Mouse (Mus musculus): ENCODE data around the gene Aldh3a2. TPM values are rescaled to one million over a fixed set of nuclear protein-coding genes. Genes with fewer than 3 reads are reported as not detected.

Gene Aldh3a2
- total and polyA plus RNA-seq, 3 experiments = 19.5 to 28.4 (median 26.3) TPM

GRCm38 (mm10) chr11:61174821-61175658, 92.2 kb downstream of the Aldh3a2 start, which contains the start of gene Usp22 (continued):
- TF ChIP-seq MXI1 (IDR thresholded peaks at IDR 0.05; ENCODE audit: low read depth, low read length) = peak; percentile 89; the same call in 1 of the 2 replicates
- TF ChIP-seq E2F4 (IDR thresholded peaks at IDR 0.05; ENCODE audit: insufficient replicate concordance, low read depth, low read length) = no peak
- peak; percentile 47; the same call in 1 of the 2 replicates for TF ChIP-seq MEF2A (IDR thresholded peaks at IDR 0.05; ENCODE audit: borderline replicate concordance, low read depth, low read length)
- peak; percentile 96 for TF ChIP-seq SIN3A (IDR thresholded peaks at IDR 0.05; ENCODE audit: low read length)
- peak; percentile 84 for TF ChIP-seq NELFE (IDR thresholded peaks at IDR 0.05; ENCODE audit: low read depth, low read length)
- TF ChIP-seq BHLHE40 (IDR thresholded peaks at IDR 0.05; ENCODE audit: low read depth, low read length) = peak; percentile 79
- peak; percentile 90 for TF ChIP-seq NRF1 (IDR thresholded peaks at IDR 0.05; ENCODE audit: low read depth, low read length)
- TF ChIP-seq JUN (IDR thresholded peaks at IDR 0.05; ENCODE audit: insufficient read depth, low read depth, low read length) = peak; percentile 63
- 0 out of 2 replicates have a peak, but pooled peaks have one; percentile 7 for TF ChIP-seq IRF4 (IDR thresholded peaks at IDR 0.05; ENCODE audit: low read depth, low read length)

- dilution Hi-C loops (cut with MboI; ENCODE audit: extremely low pct_ligation_motif_present, extremely low pct_unique_long_range_greater_than_20kb, low sequenced_read_pairs) = no loop called here
- Histone ChIP-seq H3K4me1 (ENCODE audit: control insufficient read depth in 1 of 2, insufficient read depth in 2 of 2) (peaks cover 9 to 46% of the 10 kb centered on the region in 2 experiments), H3K79me2 (replicated peaks; ENCODE audit: control insufficient read depth, extremely low read depth, insufficient read depth, poor library complexity, severe bottlenecking) (peaks cover 41% of the 10 kb centered on the region), H3K27me3 (replicated peaks) (no peaks in the 10 kb centered on the region), H3K4me3 (replicated peaks in 1 of 3; ENCODE audit: low read depth in 2 of 3, low read length in 2 of 3, poor library complexity in 1 of 3) (peak overlapping the region; percentile 92 to 97 (median 96)), H3K36me3 (replicated peaks in 1 of 2; ENCODE audit: control insufficient read depth in 1 of 2, insufficient read depth in 1 of 2, low read length in 1 of 2) (peaks cover 0 to 25% of the 10 kb centered on the region in 2 experiments), H3K9me3 (replicated peaks; ENCODE audit: low read length) (no peaks in the 10 kb centered on the region), H3K9ac (ENCODE audit: insufficient read depth, low read depth) (peak overlapping the region; percentile 75), H3K4me2 (ENCODE audit: insufficient read depth, low read depth, poor library complexity, severe bottlenecking) (peak overlapping the region; percentile 91), H3K27ac (ENCODE audit: insufficient read depth, low read depth) (peak overlapping the region; percentile 63)
- peak; percentile 64 for DNase-seq (ENCODE audit: extremely low read depth)
- in situ Hi-C loops (cut with MboI; ENCODE audit: low pct_ligation_motif_present, low pct_unique_long_range_greater_than_20kb, low sequenced_read_pairs) = no loop called here
- TF ChIP-seq MAZ (IDR thresholded peaks at IDR 0.05; ENCODE audit: low read depth, low read length) (0 out of 2 replicates have a peak, but pooled peaks have one; percentile 72), NRF1 (IDR thresholded peaks at IDR 0.05; ENCODE audit: low read depth, low read length) (no peak), BHLHE40 (IDR thresholded peaks at IDR 0.05; ENCODE audit: low read depth, low read length) (no peak), CTCF (conservative IDR thresholded peaks at IDR 0.05 in 1 of 2, IDR thresholded peaks at IDR 0.05 in 1 of 2; ENCODE audit: low read depth in 2 of 2, low read length in 2 of 2) (peak; percentile 45 to 56; a peak in 3 of 4 replicates), USF2 (conservative IDR thresholded peaks at IDR 0.05; ENCODE audit: low read depth, low read length) (no peak), UBTF (IDR thresholded peaks at IDR 0.05; ENCODE audit: low read depth, low read length) (0 out of 2 replicates have a peak, but pooled peaks have one; percentile 18), MYC (IDR thresholded peaks at IDR 0.05; ENCODE audit: low read depth, low read length) (0 out of 2 replicates have a peak, but pooled peaks have one; percentile 24), TCF12 (IDR thresholded peaks at IDR 0.05; ENCODE audit: low read depth, low read length) (0 out of 2 replicates have a peak, but pooled peaks have one; percentile 6), ELF1 (IDR thresholded peaks at IDR 0.05; ENCODE audit: low read depth, low read length) (no peak), SMC3 (IDR thresholded peaks at IDR 0.05; ENCODE audit: low read depth, low read length) (peak; percentile 12; the same call in 1 of the 2 replicates), POLR2AphosphoS2 (IDR thresholded peaks at IDR 0.05; ENCODE audit: low read depth, low read length) (no peak; the same call in 1 of the 2 replicates), SIN3A (IDR thresholded peaks at IDR 0.05; ENCODE audit: low read length) (peak; percentile 85; the same call in 1 of the 2 replicates), CHD2 (IDR thresholded peaks at IDR 0.05; ENCODE audit: low read length) (no peak; the same call in none of the 2 replicates)
Observed at GRCm38 (mm10) chr11:61174291-61174820, 92.9 kb downstream of the Aldh3a2 start.
